Mouse (Mus musculus) G1E (cell line): ENCODE results near the gene Irs1.

Experiments
- CTCF ChIP-seq: IDR thresholded peaks from 2 replicates; pipeline ENCODE4 v1.5.1; 2012; ENCODE audit warnings: low read depth, low read length, inconsistent platforms, mixed read lengths
- GATA1 ChIP-seq: IDR thresholded peaks from 2 replicates; pipeline ENCODE4 v1.6.1; 2012; ENCODE audit warnings: borderline replicate concordance, low read length, inconsistent platforms, mixed read lengths
- GATA2 ChIP-seq: IDR thresholded peaks from 2 replicates; pipeline ENCODE4 v1.6.1; 2012; ENCODE audit warnings: low read depth, low read length, inconsistent platforms, borderline replicate concordance
- POLR2AphosphoS5 ChIP-seq: IDR thresholded peaks from 2 replicates; pipeline ENCODE4 v1.6.1; 2012; ENCODE audit warnings: low read depth, low read length, inconsistent platforms; ENCODE audit not compliant: insufficient replicate concordance
- TAL1 ChIP-seq: conservative IDR thresholded peaks from 2 replicates; pipeline ENCODE4 v1.6.1; 2012; ENCODE audit warnings: low read depth, low read length, inconsistent platforms, mixed read lengths

DNA sequence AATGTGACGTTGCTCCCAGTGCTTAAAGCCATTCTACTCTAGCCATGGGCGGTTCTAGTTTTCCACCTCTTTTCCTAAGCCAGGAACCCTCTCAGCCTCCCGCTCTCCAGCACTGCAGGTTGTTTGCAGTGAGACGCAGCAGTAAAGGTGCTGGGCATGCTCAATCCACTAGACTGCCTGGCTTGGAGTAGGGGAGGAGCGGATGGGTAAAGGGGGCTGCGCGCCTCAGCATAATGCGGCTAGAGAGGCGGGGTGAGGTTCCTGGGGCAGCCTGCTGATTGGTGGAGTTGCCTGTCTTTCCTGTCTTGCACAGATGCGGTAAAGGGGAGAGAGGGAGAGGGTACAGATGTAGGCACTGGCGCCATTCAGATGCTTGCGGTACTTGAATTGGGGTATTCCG lies 1.6 kb upstream of the Irs1 start:
- TF ChIP-seq GATA2, result no peak
- no peak for TF ChIP-seq GATA1
- TF ChIP-seq CTCF, result no peak
- no peak for TF ChIP-seq TAL1
- no peak for TF ChIP-seq POLR2AphosphoS5
